Mouse (Mus musculus) lung, postnatal 4 days (tissue): ENCODE data around the gene Dcdc2a.

Source experiments
- DNase-seq, 2 experiments: peaks; one replicate each; pipeline ENCODE4 v3.0.0; 2021

Gene Dcdc2a

GRCm38 (mm10) chr13:25098578-25098977 lies 42.8 kb downstream of the Dcdc2a start:
- DNase-seq: no peak

GRCm38 (mm10) chr13:25099508-25099907 lies 43.7 kb downstream of the Dcdc2a start:
- no peak for DNase-seq

- DNase-seq: no peak
Observed at GRCm38 (mm10) chr13:25100581-25100980, 44.8 kb downstream of the Dcdc2a start.

GRCm38 (mm10) chr13:25105671-25106070 lies 49.9 kb downstream of the Dcdc2a start:
- no peak for DNase-seq

GRCm38 (mm10) chr13:25106740-25107139 lies 50.9 kb downstream of the Dcdc2a start:
- no peak for DNase-seq

DNA sequence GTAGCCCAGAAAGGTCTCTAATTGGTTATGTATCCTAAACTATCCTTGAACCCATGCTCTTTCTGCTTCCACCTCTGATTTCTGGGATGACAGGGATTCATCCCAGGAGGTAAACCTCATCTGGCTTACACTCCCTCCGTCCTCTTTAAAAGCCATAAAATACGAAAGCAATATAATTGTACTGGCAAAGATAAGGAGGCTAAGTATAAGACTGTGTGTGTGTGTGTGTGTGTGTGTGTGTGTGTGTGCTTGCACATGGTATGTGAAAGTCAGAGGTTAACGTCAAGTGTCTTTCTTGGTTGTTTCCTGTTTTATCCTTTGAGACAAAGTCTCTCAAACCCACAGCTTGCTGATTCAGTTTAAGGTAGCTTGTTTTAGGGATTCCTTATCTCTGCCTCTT lies 52.5 kb downstream of the Dcdc2a start:
- no peak for DNase-seq

- no peak for DNase-seq
Observed at GRCm38 (mm10) chr13:25110592-25111095, 54.8 kb downstream of the Dcdc2a start.

- peak; percentile 8 to 25 for DNase-seq
Observed at GRCm38 (mm10) chr13:25115429-25115881, 59.7 kb downstream of the Dcdc2a start.

- peak; percentile 29 to 40 for DNase-seq
Observed at GRCm38 (mm10) chr13:25115971-25116370, 60.2 kb downstream of the Dcdc2a start.

DNA sequence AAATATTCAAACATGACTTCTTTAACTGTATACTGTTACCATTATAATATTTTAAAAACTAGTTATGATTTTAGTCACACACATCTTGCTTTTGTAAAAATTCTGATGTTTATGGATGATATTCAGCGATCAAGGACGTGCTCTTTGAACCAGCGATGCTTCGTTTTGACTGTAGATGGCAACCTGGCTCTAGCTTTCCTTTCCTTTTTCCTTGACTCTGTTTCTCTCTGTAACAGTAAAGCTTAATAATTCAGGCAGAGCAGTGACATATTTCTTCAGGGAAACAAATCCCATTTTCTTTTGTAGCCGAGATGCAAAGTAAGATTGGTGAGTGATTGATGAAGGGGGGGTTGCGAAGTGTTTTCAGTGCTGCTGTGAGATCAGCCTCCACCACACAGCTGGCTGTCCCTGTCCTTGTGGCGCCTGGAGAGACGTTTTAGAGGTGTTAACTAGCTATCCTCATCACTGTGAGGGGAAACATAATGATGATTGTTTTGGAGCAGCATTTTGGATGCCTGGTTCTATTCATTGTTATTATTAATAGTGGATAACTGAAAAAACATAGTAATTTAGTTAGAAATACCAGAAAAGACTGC lies 67.0 kb downstream of the Dcdc2a start:
- no peak for DNase-seq

DNA sequence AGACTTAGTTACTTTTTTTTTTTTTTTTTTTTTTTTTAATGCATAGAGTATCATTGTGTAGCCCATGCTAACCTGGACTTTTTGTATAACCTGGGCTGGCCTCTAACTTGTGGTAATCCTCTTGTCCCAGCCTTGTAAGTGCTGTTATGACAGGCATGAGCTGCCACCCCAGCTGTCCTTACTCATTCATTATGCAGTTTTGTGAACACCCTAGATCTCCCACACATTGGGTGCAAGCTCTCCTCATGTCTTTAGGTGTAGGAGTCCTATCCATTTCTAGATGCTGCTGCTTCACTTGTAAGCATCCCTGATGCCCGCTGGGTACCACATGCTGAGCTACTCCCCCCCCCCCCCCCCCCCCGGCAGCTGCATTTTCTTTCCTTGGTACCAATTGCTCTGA lies 71.4 kb downstream of the Dcdc2a start:
- no peak for DNase-seq

GRCm38 (mm10) chr13:25127806-25128205 lies 72.0 kb downstream of the Dcdc2a start:
- no peak for DNase-seq

DNA sequence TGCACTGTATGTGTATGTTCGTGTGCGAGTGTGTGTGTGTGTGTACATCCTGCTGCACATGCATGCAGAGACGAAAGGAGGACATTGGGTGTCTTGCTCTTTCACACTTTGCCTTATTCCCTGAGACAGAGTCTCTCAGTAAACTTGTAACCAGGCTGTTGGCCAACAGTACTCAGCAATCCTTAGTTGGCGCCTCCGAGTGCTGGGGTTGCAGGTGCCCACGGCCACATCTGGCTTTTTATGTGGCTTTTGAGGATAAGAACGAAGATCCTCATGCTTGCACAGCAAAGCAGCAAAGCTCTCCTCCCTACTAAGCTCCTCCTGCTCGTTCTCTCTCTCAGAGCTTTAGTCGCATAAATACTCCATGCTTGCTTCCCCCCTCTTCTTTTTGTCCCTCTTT lies 73.0 kb downstream of the Dcdc2a start:
- DNase-seq: no peak

DNA sequence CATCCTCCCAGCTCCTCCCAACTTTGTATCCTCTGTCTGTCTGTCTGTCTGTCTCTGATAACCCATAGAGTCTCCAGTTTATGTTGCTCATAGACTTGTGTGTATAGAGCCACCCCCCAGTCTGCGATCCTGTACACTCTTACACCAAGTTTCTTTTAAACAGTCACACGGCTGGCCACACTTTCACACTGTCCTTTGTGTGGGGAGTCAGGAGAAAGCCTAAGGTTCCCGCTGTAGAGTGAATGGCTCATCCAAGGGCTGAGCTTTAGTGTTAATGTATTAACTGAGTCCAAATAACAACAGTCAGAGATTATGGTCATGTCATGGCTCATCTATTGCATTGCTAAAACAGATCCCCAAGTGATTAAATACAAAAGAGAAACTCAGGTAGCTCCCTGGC lies 87.3 kb downstream of the Dcdc2a start:
- no peak for DNase-seq

- no peak for DNase-seq
Observed at GRCm38 (mm10) chr13:25144093-25144492, 88.3 kb downstream of the Dcdc2a start.

DNA sequence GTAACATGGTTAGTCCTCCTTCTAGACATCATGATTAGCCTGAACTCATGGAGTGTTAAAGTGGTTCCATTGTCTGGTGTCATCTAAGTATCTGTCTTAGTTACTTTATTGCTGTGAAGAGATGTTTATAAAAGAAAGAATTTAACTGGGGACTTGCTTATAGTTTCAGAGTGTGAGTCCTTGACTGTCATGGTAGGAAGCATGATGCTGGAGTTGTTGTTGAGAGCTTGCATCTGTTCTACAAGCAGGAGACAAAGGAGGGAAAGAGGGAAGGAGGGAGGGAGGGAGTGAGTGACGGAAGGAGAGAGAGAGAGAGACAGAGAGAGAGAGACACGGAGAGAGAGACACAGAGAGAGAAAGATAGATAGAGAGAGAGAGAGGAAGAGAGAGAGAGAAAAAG lies 90.4 kb downstream of the Dcdc2a start:
- DNase-seq: no peak

GRCm38 (mm10) chr13:25150154-25150781 lies 94.5 kb downstream of the Dcdc2a start:
- no peak for DNase-seq

DNA sequence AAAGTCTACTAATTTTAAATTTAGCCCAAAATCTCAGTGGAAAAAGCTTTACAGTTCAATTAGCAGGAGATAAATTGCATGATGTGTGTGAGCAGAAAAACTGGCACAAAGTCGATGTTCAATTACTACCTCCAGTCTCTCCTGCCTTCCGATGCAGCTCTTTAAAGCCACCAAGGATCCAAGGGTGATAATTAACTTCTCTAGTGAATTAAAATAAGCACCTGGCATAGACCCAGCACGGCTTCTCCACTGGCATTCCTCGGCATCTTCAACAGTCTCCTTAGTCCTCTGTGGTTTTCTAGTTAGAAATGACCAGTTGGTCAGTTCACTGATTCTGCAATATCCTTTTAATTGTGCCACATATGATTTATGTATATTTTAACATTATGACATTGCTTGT lies 95.1 kb downstream of the Dcdc2a start:
- no peak for DNase-seq

GRCm38 (mm10) chr13:25159917-25160316 lies 104.1 kb downstream of the Dcdc2a start:
- no peak for DNase-seq

GRCm38 (mm10) chr13:25160804-25161203 lies 105.0 kb downstream of the Dcdc2a start:
- DNase-seq: no peak

- DNase-seq: no peak
Observed at GRCm38 (mm10) chr13:25162594-25162993, 106.8 kb downstream of the Dcdc2a start.

GRCm38 (mm10) chr13:25168891-25169290 lies 113.1 kb downstream of the Dcdc2a start:
- no peak for DNase-seq

GRCm38 (mm10) chr13:25177835-25178234 lies 122.0 kb downstream of the Dcdc2a start:
- DNase-seq: no peak

DNA sequence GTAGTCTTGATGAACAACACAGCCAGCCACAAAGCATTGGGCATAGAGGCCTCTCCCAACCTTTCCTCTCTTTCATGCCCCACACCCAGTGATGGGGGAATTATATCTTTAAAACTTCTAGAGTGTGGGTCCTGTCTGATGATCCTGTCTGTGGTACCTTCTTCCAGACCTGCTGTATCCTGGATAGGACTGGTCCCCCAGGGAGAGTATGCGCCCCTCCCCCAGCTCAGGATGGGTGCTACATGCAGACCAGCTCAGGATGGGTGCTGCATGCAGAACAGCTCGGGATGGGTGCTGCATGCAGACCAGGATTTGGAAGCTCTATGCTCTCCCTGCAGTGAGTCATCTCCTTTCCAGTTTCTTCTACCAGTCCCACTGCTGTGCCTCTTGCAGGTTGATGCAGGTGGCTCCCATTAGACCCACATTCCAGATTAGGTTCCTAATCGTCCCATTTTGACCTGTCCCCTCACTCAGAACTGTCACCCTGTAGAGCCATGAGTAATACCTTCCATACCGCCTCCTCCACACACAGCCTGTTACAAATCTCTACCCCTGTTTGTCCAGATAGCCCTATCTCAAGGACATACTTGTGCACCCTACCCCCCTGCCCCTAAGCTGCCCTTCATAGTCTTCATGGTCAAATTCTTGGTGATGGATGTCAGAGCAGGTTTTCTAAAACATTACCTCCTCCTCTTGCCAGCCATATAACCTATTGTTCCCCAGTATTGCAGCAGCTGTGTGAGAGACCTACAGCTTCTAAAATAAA lies 122.6 kb downstream of the Dcdc2a start:
- DNase-seq: no peak
